Mouse (Mus musculus): ENCODE measurements around the gene Myl6.

Myl6 gene

GRCm38 (mm10) chr10:128489785-128490184, 4.2 kb downstream of the Myl6 start:
- no peak for DNase-seq (ENCODE audit: low read depth, low spot score)

- no peak for DNase-seq (ENCODE audit: low read depth, low spot score)
These were observed 4.6 kb downstream of the Myl6 start for GRCm38 (mm10) chr10:128489380-128489779.

GRCm38 (mm10) chr10:128488776-128489175, 5.2 kb downstream of the Myl6 start:
- DNase-seq (ENCODE audit: low read depth, low spot score) = no peak

DNA sequence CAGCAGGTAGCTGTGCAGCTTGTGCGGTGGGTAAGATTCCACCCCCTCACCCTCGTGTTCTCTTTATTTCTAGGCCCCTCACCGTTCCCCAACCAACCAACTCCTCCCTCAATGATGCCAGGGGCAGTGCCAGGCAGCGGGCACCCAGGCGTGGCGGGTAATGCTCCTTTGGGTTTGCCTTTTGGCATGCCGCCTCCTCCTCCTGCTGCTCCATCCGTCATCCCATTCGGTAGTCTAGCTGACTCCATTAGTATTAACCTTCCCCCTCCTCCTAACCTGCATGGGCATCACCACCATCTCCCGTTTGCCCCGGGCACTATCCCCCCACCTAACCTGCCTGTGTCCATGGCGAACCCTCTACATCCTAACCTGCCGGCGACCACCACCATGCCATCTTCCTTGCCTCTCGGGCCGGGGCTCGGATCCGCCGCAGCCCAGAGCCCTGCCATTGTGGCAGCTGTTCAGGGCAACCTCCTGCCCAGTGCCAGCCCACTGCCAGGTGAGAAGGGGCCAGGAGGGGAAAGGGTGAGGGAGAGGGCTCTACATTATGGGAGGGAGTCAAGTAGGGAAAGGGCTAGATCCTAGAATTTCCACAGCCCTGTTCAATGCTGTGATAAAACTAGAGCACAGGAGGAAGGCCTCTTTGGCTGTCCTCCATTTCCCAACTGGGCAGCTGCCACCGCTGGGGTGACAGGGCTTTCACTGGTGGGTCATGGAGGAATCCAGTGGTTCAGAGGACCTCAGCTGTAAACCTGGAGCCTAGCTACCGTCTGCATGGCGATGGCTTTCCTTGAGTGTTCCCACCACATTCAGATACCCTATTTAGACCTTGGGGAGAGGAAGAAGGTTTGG, 5.9 kb downstream of the Myl6 start:
- DNase-seq (ENCODE audit: low read depth, low spot score) = no peak

DNA sequence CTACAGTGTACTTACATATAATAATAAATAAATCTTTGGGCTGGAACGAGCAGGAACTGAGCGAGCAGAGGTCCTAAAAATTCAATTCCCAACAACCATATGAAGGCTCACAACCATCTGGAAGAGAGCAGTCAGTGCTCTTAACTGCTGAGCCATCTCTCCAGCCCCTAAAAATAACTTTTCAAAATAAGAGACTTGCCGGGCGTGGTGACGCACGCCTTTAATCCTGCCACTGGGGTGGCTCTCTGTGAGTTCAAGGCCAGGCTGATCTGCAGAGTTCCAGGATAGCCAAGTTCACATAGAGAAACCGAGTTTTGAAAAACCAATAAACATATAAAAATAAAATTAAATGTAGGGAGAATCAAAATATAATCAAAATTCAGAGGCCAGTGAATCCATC, 7.6 kb downstream of the Myl6 start:
- DNase-seq (ENCODE audit: low read depth, low spot score) = no peak

DNA sequence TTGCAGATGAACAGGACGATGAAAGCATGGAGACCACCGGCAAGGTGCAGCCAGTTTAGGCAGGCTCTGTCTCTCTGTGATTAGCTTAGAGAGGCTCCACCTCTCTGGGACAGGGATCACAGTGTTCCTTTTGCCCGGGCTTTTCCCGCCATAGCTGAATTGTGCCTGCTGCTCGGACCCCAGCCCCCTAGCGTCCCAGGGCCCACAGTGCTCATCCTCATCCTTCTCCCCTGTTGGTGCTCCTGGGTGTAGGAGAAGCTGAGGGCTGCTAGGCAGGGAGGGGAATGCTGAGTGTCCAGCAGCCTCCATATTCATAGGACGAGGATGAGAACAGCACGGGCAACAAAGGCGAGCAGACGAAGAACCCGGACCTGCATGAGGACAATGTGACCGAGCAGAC, 19.6 kb downstream of the Myl6 start:
- no peak for DNase-seq (ENCODE audit: low read depth, low spot score)

GRCm38 (mm10) chr10:128460270-128460630, 33.7 kb downstream of the Myl6 start:
- DNase-seq (ENCODE audit: low read depth, low spot score) = no peak

GRCm38 (mm10) chr10:128459409-128460269, 34.3 kb downstream of the Myl6 start:
- no peak for DNase-seq (ENCODE audit: low read depth, low spot score)

GRCm38 (mm10) chr10:128458719-128459408, 35.1 kb downstream of the Myl6 start, which contains the start of gene Smarcc2:
Gene Smarcc2 (plus strand): TSS chr10:128459248.
- peak; percentile 55 for DNase-seq (ENCODE audit: low read depth, low spot score)

DNA sequence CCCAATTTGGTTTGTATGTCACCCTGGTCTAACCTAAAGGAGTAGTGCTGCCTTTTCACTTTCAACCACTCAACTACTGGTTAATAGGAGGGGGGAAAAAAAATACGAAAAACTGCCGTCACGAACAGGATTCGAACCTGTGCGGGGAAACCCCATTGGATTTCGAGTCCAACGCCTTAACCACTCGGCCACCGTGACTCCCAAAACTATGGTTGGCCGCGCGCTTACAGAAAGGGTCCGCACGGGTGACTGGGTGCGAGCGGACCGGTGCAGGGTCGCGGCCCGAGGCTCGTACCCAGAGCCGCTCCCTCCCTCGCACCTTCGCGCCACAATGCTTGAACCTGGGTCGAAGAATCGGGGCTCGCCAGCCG, 35.6 kb downstream of the Myl6 start:
- DNase-seq (ENCODE audit: low read depth, low spot score) = peak; percentile 66

DNA sequence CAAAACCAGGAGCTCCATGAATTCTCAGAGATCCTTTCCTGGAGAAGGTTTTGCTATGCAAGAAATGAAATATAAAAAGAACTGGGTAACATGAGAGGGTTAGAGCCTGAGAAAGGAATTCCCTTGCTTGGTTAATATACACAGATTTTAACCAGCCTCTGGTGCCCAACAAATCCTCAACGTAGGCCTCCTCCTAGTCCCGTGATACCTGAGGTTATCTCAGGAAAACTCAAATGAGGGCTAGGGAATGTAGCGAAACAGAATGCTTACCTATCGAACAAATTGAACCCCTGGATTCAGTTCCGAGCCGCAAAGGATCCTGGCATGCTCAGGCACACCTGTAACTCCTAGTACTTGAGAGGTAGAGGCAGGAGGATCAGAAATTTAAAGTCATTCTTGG, 36.3 kb downstream of the Myl6 start:
- DNase-seq (ENCODE audit: low read depth, low spot score) = no peak

GRCm38 (mm10) chr10:128455280-128455679, 38.7 kb downstream of the Myl6 start:
- peak; percentile 61 for DNase-seq (ENCODE audit: low read depth, low spot score)

GRCm38 (mm10) chr10:128454471-128454870, 39.5 kb downstream of the Myl6 start:
- no peak for DNase-seq (ENCODE audit: low read depth, low spot score)

- no peak for DNase-seq (ENCODE audit: low read depth, low spot score)
These were observed 42.9 kb downstream of the Myl6 start for GRCm38 (mm10) chr10:128451014-128451413.

DNA sequence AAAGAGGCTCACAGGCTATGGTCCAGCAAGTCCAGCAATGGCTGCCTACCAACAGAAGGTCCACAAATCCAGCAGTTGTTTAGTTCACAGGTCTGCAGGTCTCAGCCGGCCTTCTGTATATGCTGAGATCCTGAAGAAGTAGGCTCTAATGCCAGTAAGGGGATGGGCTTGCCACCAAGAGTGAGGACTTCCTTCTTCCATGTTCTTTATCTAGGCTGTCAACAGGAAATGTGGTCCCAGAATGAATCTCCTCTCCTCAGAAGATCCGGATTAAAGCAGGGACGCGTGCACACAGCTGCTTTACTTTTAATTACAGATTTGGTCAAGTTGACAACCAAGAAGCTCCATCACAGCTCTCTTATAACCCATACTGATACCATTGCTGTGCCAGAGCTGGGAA, 48.5 kb downstream of the Myl6 start:
- DNase-seq (ENCODE audit: low read depth, low spot score) = no peak

DNA sequence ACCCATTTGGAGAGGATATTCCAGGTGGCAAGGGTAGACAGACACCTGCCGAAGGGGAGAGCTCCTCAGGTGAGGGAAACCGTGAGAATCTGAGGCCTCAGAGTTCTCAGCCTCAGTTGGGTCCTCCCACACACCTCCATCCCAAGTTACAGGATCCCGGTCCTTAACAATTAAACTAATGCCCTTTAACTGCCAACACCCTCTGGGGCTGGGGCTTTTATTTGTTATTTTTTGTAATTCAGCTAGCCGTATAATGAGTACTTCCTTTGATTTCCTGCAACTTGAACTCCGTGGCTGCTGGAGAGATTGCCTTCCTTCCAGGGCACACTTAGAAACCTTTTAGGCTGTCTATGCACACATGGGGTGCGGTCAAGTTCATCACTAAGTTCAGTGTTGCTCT, 49.6 kb downstream of the Myl6 start:
- DNase-seq (ENCODE audit: low read depth, low spot score) = no peak

GRCm38 (mm10) chr10:128442718-128443117, 51.2 kb downstream of the Myl6 start:
- no peak for DNase-seq (ENCODE audit: low read depth, low spot score)

DNA sequence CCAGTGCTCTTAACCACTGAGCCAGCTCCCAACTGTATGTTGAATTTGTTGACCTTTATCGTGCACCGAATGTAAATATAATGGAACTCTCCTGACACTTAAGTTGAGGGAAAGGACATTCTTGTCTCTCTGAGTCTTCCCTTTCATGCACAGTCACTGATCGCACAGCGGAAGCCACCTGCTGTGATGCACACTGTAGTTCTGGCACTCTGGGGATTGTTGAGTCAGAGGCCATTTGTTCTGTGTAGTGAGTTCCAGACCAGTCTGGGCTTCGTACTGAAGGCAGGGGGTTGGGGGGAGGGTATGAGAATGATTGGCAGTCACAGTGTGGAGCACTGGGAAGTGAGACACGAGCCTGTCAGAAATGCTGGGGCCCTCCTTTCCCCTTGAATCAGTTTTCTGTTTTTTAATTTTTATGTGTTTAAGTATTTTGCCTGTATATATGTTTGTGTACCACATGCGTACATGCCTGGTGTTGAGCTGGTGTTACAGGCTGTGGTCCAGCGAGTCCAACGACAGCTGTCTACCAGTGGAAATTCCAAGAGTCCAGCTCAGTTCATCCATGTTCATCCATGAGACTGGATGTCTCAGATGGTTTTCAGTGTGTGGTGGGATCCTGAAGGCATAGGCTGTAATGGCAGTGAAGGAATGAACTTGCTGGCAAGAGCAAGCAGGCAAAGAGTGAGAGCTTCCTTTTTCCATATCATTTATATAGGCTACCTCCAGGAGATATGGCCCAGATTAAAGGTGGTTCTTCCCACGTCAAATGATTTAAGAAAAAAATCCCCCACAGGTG, 52.4 kb downstream of the Myl6 start:
- DNase-seq (ENCODE audit: low read depth, low spot score) = no peak

Data from brain, embryonic 18.5 days (tissue).